Mouse (Mus musculus) myocyte (in vitro differentiated cells): ENCODE measurements around the gene Tmem139. TPM values are rescaled to one million over a fixed set of nuclear protein-coding genes. Genes with fewer than 3 reads are reported as not detected.
A peak's percentile ranks its signal among the peaks of the same experiment; 100 is the strongest.

Experiments used
- H3K27me3 ChIP-seq: one replicate; pipeline ENCODE4 v1.6.1; 2011; ENCODE audit not compliant: control insufficient read depth, insufficient read depth, insufficient read length
- H3K36me3 ChIP-seq: one replicate; pipeline ENCODE4 v1.6.1; 2011; ENCODE audit not compliant: control insufficient read depth, insufficient read depth
- H3K4me2 ChIP-seq: one replicate; pipeline ENCODE4 v1.6.1; 2011; ENCODE audit warnings: low read depth, control low read depth
- H3K4me3 ChIP-seq: one replicate; pipeline ENCODE4 v1.5.1; 2011; ENCODE audit warnings: mild to moderate bottlenecking, control low read depth, moderate library complexity
- H3K79me2 ChIP-seq: one replicate; pipeline ENCODE4 v1.6.1; 2011; ENCODE audit not compliant: control insufficient read depth, insufficient read depth
- H3ac ChIP-seq: one replicate; pipeline ENCODE4 v1.6.1; 2011; ENCODE audit not compliant: control insufficient read depth, insufficient read length
- CEBPB ChIP-seq: IDR thresholded peaks from 2 replicates; pipeline ENCODE4 v1.6.1; 2011; ENCODE audit warnings: mild to moderate bottlenecking, moderate library complexity; ENCODE audit not compliant: poor library complexity, insufficient read depth, severe bottlenecking
- E2F4 ChIP-seq: IDR thresholded peaks from one replicate; pipeline ENCODE4 v1.6.1; 2011; ENCODE audit warnings: mild to moderate bottlenecking, control low read depth, moderate library complexity; ENCODE audit not compliant: insufficient read depth
- MAX ChIP-seq: IDR thresholded peaks from one replicate; pipeline ENCODE4 v1.6.1; 2011; ENCODE audit warnings: low read depth, mild to moderate bottlenecking, control low read depth
- MYOD1 ChIP-seq, 3 experiments: IDR thresholded peaks; one replicate each; pipeline ENCODE4 v1.6.1; 2011; ENCODE audit warnings: control low read depth in 2 of 3, low read depth in 2 of 3, mild to moderate bottlenecking in 2 of 3, moderate library complexity in 1 of 3; ENCODE audit not compliant: insufficient read length in 2 of 3, control insufficient read depth in 1 of 3
- MYOG ChIP-seq, 3 experiments: IDR thresholded peaks; one replicate each; pipeline ENCODE4 v1.6.1; 2011; ENCODE audit warnings: control low read depth in 2 of 3, low read depth in 2 of 3, mild to moderate bottlenecking in 2 of 3; ENCODE audit not compliant: insufficient read length in 2 of 3, control insufficient read depth in 1 of 3, insufficient read depth in 1 of 3
- POLR2A ChIP-seq: IDR thresholded peaks from one replicate; pipeline ENCODE4 v1.6.1; 2011; ENCODE audit warnings: low read depth, mild to moderate bottlenecking, control low read depth, moderate library complexity; ENCODE audit not compliant: insufficient read length
- POLR2AphosphoS2 ChIP-seq: IDR thresholded peaks from one replicate; pipeline ENCODE4 v1.6.1; 2011; ENCODE audit warnings: low read depth, control low read depth; ENCODE audit not compliant: insufficient read length
- REST ChIP-seq: IDR thresholded peaks from one replicate; pipeline ENCODE4 v1.6.1; 2011; ENCODE audit warnings: mild to moderate bottlenecking, control low read depth, moderate library complexity; ENCODE audit not compliant: insufficient read depth, insufficient read length
- SRF ChIP-seq: IDR thresholded peaks from one replicate; pipeline ENCODE4 v1.6.1; 2011; ENCODE audit warnings: low read depth; ENCODE audit not compliant: control insufficient read depth, insufficient read length
- TCF12 ChIP-seq: IDR thresholded peaks from one replicate; pipeline ENCODE4 v1.6.1; 2011; ENCODE audit warnings: mild to moderate bottlenecking, control low read depth; ENCODE audit not compliant: poor library complexity, insufficient read depth, severe bottlenecking
- TCF3 ChIP-seq: IDR thresholded peaks from one replicate; pipeline ENCODE4 v1.6.1; 2011; ENCODE audit warnings: low read depth, control low read depth; ENCODE audit not compliant: insufficient read length
- USF1 ChIP-seq: IDR thresholded peaks from one replicate; pipeline ENCODE4 v1.6.1; 2011; ENCODE audit warnings: low read depth, mild to moderate bottlenecking, control low read depth, moderate library complexity
- polyA plus RNA-seq: library from polyadenylated mRNA; unstranded; fragments of >200 nt; fragmentation: generic; extraction: Trizol; gene quantifications from one replicate; pipeline ENCODE4 v1.2.1, GENCODE M21; 2012; ENCODE audit warnings: missing spikeins

Tmem139 gene
- polyA plus RNA-seq, 1 experiment = not detected

GRCm38 (mm10) chr6:42227240-42228101 is 34.3 kb upstream of the Tmem139 start:
- Histone ChIP-seq H3K79me2 (no peaks in the 10 kb centered on the region), H3K4me2 (peak overlapping the region; percentile 60), H3K4me3 (no peak overlapping the region), H3K36me3 (no peaks in the 10 kb centered on the region), H3ac (no peak overlapping the region), H3K27me3 (no peaks in the 10 kb centered on the region)
- TF ChIP-seq TCF12 (no peak), MYOG (IDR thresholded peaks at IDR 0.05; ENCODE audit: control insufficient read depth in 1 of 3, insufficient read depth in 1 of 3, insufficient read length in 2 of 3, low read depth in 2 of 3) (no peak), MAX (no peak), TCF3 (no peak), MYOD1 (IDR thresholded peaks at IDR 0.05; ENCODE audit: control insufficient read depth in 1 of 3, insufficient read length in 2 of 3, low read depth in 2 of 3) (no peak), CEBPB (no peak), REST (no peak), SRF (no peak), POLR2A (no peak), USF1 (no peak), POLR2AphosphoS2 (no peak), E2F4 (no peak)

- TF ChIP-seq SRF (no peak), MYOG (IDR thresholded peaks at IDR 0.05; ENCODE audit: control insufficient read depth in 1 of 3, insufficient read depth in 1 of 3, insufficient read length in 2 of 3, low read depth in 2 of 3) (no peak), MAX (no peak), CEBPB (no peak), POLR2A (no peak)
- Histone ChIP-seq H3K4me2 (no peak overlapping the region), H3K27me3 (no peaks in the 10 kb centered on the region), H3K79me2 (no peaks in the 10 kb centered on the region), H3K36me3 (no peaks in the 10 kb centered on the region), H3ac (no peak overlapping the region), H3K4me3 (no peak overlapping the region)
These were observed 32.2 kb upstream of the Tmem139 start for GRCm38 (mm10) chr6:42229610-42230009.

- Histone ChIP-seq H3K4me3 (no peak overlapping the region), H3K4me2 (no peak overlapping the region), H3K36me3 (no peaks in the 10 kb centered on the region), H3ac (no peak overlapping the region), H3K27me3 (no peaks in the 10 kb centered on the region), H3K79me2 (no peaks in the 10 kb centered on the region)
- TF ChIP-seq E2F4 (no peak), CEBPB (no peak), POLR2A (no peak), MYOD1 (IDR thresholded peaks at IDR 0.05; ENCODE audit: control insufficient read depth in 1 of 3, insufficient read length in 2 of 3, low read depth in 2 of 3) (no peak), TCF12 (no peak), MAX (no peak), MYOG (IDR thresholded peaks at IDR 0.05; ENCODE audit: control insufficient read depth in 1 of 3, insufficient read depth in 1 of 3, insufficient read length in 2 of 3, low read depth in 2 of 3) (no peak), REST (no peak), POLR2AphosphoS2 (no peak), TCF3 (no peak), USF1 (no peak), SRF (no peak)
These were observed 30.6 kb upstream of the Tmem139 start for GRCm38 (mm10) chr6:42231191-42231590.

- Histone ChIP-seq H3K36me3 (no peaks in the 10 kb centered on the region), H3K4me2 (no peak overlapping the region), H3ac (no peak overlapping the region), H3K79me2 (no peaks in the 10 kb centered on the region), H3K4me3 (no peak overlapping the region), H3K27me3 (no peaks in the 10 kb centered on the region)
- TF ChIP-seq POLR2A (no peak), CEBPB (no peak), E2F4 (no peak), USF1 (no peak), MYOG (IDR thresholded peaks at IDR 0.05; ENCODE audit: control insufficient read depth in 1 of 3, insufficient read depth in 1 of 3, insufficient read length in 2 of 3, low read depth in 2 of 3) (no peak), MAX (no peak), REST (no peak), MYOD1 (IDR thresholded peaks at IDR 0.05; ENCODE audit: control insufficient read depth in 1 of 3, insufficient read length in 2 of 3, low read depth in 2 of 3) (no peak), TCF12 (no peak), POLR2AphosphoS2 (no peak), SRF (no peak), TCF3 (no peak)
These were observed 24.4 kb upstream of the Tmem139 start for GRCm38 (mm10) chr6:42237276-42237805.
